Mouse (Mus musculus) cerebellum, adult 2 months (tissue): Measurements from ENCODE around the gene Cog6.

Source experiments
- CTCF ChIP-seq: fragments of 200-500 bp; IDR thresholded peaks from 2 replicates; pipeline ENCODE4 v1.5.1; 2011; ENCODE audit warnings: low read depth, mild to moderate bottlenecking, control low read depth, low read length, moderate library complexity, borderline replicate concordance; ENCODE audit not compliant: insufficient read depth
- POLR2A ChIP-seq: fragments of 200-500 bp; IDR thresholded peaks from 2 replicates; pipeline ENCODE4 v1.6.1; 2011; ENCODE audit warnings: low read length, control low read depth, borderline replicate concordance; ENCODE audit not compliant: insufficient read depth

- no peak for TF ChIP-seq CTCF
- TF ChIP-seq POLR2A, result no peak
These were observed 56.1 kb downstream of the Cog6 start for GRCm38 (mm10) chr3:52960951-52961350.
